Mouse (Mus musculus) embryo, embryonic 9.5 days (tissue): ENCODE results near the gene Chrnb1.
A peak's percentile ranks its signal among the peaks of the same experiment; 100 is the strongest.

ENCODE experiments used
- DNase-seq: peaks from one replicate; pipeline ENCODE4 v3.0.0-alpha.2; 2017; ENCODE audit errors: extremely low spot score

Chrnb1 gene

DNA sequence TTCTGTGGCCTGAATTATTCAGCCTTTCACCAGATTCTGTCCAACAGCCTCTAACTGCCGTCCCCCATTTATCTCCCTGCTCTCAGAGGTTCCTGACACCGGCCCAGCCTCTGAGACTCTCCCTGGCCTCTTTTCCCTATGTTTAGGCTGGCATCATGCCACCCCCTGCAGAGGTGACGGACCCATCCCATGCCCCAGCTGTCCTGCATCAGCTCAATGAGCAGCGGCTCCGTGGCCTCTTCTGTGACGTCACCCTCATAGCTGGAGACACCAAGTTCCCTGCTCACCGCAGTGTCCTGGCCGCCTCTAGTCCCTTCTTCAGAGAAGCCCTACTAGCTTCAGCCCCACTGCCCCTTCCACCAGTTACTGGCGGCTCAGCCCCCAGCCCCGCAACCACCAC is 20.0 kb downstream of the Chrnb1 start:
- DNase-seq = no peak

GRCm38 (mm10) chr11:69774961-69775360 is 20.8 kb downstream of the Chrnb1 start:
- DNase-seq = no peak

GRCm38 (mm10) chr11:69767625-69767909 is 28.2 kb downstream of the Chrnb1 start:
- no peak for DNase-seq

DNA sequence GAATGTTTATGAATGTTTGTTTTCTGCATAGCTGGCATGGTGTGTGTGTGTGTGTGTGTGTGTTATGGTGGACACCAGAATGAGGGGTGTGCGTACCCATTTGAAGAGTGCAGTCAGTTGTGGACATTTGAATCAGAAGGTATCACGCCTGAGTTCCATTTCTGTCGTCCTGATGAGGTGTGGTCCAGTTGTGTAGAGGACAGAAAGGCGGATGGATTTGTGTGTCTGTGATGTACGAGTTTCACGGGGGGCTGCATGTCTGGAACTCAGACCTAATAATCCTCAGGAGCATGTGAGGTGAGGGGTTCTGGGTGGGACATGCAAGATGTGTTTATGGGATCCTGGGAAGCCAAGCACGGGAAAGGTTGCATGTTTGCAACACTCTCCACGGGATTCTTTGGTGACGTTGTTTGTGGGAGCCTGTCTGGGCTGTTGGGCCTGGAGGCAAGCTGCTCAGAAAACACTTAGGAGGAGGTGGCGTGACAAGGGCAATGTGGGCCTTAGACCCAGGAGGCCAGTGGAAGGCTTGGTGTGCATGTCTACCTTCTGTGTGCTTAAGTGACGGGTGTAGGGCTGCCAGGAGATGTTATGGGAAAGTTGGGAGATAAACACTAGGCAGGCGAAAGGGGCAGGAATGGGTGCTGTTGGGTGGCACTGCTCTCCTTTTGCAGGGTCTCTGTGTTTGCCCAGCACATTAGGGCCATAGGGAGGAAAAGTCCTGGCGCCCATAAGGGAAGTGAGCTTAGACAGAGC is 28.7 kb downstream of the Chrnb1 start:
- DNase-seq = no peak

DNA sequence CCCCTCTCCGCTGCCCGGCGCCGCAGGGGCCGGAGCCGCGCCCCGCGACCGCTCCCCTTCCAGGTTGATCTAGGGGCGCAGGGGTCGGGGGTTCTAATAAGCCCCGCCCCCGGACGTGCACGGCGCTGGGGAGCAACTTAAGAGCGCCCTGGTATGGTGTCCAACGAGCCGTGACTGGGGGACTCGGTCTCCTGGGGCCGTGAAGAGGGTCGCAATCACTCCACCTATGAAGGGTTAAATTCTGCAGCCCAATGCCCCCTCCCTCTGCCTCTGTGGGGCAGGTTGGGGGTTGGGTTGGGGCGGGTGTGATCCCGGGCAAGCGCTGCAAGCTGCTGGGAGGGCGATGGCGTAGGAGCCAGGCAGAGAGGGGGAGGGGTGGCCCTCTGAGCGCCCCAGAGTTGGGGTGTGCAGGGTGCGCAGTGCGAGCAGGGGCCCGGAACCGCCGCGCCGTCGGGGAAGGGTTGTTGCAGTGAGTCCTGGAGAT is 29.6 kb downstream of the Chrnb1 start:
- peak; percentile 65 for DNase-seq

DNA sequence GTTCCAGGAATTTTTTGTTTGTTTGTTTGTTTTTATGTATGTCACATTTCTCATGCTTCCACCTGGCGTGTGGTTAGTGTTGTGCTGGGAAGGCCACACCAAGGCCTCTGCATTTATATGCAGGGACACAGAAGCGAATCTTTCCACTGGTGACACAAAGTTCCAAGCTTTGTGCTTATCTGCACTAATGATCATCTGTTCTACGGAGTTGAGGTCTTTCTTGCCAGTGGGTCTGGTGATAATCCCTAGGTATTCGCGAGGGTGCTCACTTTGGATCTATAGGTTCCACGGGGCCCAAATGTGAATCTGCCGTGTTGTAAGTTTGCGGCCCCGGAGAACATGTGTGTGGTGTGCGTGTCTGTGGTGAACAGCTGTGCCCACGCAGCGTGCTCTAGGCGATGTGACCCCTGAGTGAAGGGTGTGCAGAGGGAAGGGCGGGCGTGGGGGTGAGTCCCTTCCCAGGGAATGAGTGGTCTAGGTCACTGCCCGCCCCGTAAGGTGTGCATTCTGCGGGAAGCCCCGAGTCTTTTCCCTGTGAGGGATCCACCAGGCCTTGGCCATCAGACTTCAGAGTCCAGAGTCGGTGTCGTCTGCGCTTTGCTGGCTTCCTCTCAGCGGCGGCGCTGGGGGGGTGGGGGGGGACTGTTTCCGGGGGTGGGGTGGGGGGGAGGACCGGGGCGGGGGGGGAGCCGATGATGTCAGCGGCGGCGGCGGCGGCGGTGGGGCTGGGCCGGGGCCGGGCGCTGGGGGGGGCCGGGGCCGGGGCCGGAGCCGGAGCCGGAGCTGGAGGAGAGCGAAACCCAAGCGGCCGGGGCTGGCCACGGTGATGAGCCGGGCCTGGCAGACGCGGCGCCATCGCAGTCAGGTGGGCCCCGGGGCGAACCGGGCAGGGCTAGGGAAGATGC is 30.3 kb downstream of the Chrnb1 start, which contains the start of gene Zbtb4:
Gene Zbtb4, plus strand, starts transcription at position 692 of the 905 bp plus-strand sequence.
- DNase-seq = peak; percentile 34

DNA sequence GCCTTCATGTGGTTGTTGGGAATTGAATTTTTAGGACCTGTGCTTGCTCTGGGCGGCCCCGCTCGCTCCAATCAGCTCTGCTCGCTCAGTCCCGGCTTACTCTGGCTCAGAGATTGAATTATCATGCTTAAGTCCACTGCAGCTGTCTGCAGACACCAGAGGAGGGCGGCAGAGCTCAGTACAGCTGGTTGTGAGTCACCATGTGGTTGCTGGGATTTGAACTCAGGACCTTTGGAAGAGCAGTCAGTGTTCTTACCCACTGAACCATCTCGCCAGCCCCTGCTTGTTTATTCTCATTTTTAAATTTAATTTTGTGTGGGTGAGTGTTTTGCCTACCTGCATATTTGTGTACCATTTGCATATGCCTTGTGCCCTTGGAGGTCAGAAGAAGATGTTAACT is 32.2 kb downstream of the Chrnb1 start:
- no peak for DNase-seq

- no peak for DNase-seq
These were observed 33.9 kb downstream of the Chrnb1 start, which contains the start of gene Slc35g3 for GRCm38 (mm10) chr11:69761868-69762267. Gene Slc35g3, minus strand, starts transcription at chr11:69761968.

- DNase-seq = no peak
These were observed 34.9 kb downstream of the Chrnb1 start for GRCm38 (mm10) chr11:69760901-69761200.

DNA sequence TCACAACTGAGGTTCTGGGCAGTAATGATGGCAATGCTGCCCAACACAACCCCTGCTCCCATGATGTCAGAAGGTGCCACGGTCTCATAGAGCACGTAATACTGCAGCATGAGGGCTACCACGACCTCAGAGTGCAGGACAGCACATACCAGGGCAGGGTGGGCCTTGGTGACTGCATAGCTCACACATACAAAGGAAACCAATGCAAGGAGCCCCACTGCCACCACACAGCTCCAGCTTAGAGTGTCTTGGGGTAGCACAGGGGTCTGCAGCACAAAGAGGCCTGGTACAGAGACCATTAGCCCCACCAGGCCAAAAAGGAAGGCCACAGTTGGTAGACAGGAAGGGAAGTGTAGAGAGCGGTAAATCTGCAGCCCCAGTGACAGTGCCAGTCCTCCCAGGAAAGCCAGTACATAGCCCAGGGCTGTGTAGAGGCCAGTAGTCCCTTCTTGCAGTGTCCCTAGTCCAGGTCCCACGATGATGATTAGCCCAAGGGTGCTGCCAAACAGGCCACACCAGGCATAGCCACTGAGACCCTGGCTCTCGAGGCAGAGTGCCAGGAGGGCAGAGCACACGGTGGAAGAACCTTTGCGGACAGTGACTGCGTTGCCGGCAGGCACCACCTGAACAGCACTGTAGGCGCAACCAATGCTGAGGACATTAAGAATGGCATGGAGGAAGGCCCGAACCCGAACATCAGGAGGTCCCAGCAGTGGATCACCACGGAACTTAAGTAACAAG is 35.4 kb downstream of the Chrnb1 start:
- no peak for DNase-seq

- DNase-seq = peak; percentile 95
These were observed 36.6 kb downstream of the Chrnb1 start for GRCm38 (mm10) chr11:69758971-69759721.

DNA sequence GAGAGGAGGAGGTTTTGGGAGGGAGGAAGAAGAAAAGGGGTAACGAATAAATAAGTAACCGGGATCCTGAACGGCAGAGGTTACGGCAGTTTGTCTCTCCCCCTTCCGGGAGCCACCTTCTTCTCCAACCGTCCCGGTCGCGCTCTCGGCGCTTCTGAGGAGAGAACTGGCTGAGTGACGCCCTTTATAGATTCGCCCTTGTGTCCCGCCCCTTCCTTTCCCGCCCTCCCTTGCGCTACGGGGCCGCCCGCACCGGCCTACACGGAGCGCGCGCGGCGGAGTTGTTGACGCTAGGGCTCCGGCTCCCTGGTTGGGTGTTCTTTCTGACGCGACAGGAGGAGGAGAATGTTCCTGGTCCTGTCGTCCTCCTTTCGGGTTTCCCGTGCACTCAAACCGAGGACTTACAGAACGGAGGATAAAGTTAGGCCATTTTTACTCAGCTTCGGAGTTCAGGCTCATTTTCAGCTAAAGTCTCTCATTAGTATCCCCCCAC is 37.2 kb downstream of the Chrnb1 start, which contains the start of gene Polr2a:
Gene Polr2a, minus strand, starts transcription at position 160 of the 493 bp plus-strand sequence.
- DNase-seq = peak; percentile 99

DNA sequence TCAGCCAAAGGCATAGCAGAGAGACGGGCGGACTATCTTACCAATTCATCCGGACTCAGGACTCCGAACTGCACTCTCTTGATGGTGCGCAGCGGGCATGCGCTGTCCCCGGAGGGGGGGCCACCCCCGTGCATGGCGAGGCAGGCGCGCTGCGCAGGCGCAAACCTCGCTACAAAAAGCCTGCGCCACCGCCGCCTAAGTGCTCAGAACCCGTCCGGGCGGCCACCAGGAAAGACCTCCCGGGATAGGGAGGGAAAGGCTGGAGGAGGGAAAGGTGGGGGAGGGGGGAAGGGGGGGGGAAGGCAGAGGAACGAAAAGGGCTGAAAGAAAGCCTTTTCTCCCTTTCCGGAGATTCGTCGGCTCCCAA is 37.7 kb downstream of the Chrnb1 start:
- peak; percentile 91 for DNase-seq

DNA sequence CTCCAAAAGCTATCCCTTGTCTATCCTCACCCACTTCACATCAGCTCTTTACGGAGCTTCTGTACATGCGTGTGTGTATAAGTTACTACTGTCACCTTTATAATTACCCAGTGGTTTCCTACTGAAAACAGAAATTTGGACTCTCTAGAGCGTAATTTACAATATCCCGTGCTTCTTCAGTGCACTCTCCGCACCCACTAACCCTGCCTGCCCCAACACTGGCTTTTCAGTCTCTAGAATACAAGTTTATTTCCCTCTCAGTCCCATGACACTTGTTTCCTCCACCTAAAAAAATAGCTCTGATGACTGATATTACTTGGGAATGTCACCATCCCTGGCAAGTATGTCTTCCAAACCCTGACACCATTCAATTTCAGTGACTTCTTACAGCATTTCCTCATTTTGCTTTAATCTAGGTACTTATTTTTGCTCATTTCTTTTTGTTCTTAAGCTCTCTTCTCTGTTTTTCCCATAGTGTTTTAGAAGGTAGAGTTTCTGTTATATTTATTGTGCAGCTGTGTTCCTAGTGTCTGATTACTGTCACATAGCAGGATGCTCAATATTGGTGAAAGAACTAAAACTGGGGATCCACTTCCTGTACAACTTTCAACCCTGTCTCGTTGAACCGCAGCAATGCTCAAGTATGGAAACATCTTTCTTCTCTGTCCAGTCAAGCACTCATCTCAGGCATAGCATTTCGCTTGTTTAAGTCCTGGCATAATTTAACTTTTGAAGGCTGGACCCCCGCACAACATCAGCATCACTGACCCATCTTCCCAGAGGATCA is 38.2 kb downstream of the Chrnb1 start:
- DNase-seq = no peak

- DNase-seq = no peak
These were observed 41.0 kb downstream of the Chrnb1 start for GRCm38 (mm10) chr11:69754701-69755100.

- no peak for DNase-seq
These were observed 41.5 kb downstream of the Chrnb1 start for GRCm38 (mm10) chr11:69754233-69754632.

GRCm38 (mm10) chr11:69752686-69753085 is 43.1 kb downstream of the Chrnb1 start:
- DNase-seq = no peak

GRCm38 (mm10) chr11:69751635-69752034 is 44.1 kb downstream of the Chrnb1 start:
- no peak for DNase-seq
